Mouse (Mus musculus) G1E (cell line): ENCODE results near the gene Ick.

ENCODE experiments used
- CTCF ChIP-seq: IDR thresholded peaks from 2 replicates; pipeline ENCODE4 v1.5.1; 2012; ENCODE audit warnings: low read depth, low read length, inconsistent platforms, mixed read lengths
- GATA1 ChIP-seq: IDR thresholded peaks from 2 replicates; pipeline ENCODE4 v1.6.1; 2012; ENCODE audit warnings: borderline replicate concordance, low read length, inconsistent platforms, mixed read lengths

GRCm38 (mm10) chr9:78146099-78146498, 37.1 kb downstream of the Ick start:
- no peak for TF ChIP-seq GATA1
- TF ChIP-seq CTCF: no peak
